Mouse (Mus musculus): Measurements from ENCODE around the gene Lamb1.

- TF ChIP-seq TAL1 (IDR thresholded peaks at IDR 0.05; ENCODE audit: low read length) (no peak), GATA1 (IDR thresholded peaks at IDR 0.05; ENCODE audit: low read length) (no peak)
Observed at GRCm38 (mm10) chr12:31283617-31284136, 18.6 kb downstream of the Lamb1 start.

All from erythroblast, embryonic 14.5 days (primary cell).